Mouse (Mus musculus): ENCODE measurements at regions not wholly inside any gene's neighbourhood (a gene's known extent, or its start where the extent isn't known, plus 50 kb on each side); places are given as distances from the start of the nearest gene placed in this dataset.

DNA sequence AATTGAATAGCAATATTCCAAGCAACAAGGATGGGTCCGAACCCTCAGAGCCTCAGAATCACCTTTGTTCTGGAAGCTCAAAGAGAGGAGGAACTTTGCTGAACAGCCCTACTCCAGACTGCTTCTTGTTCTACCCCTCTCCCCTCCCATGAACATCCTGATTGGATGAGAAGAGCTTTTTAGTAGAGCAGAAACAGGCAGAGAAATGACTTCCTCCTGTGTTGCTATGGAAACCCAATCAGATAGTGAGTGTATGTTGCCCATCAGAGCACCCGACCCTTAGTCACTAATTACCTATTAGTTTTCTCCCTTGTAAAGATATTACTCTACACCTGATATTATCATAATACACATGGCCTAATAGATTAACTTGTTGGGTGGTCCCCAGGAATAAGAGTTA is 469.4 kb upstream of the Rgma start:
- TF ChIP-seq CTCF (IDR thresholded peaks at IDR 0.05; ENCODE audit: borderline replicate concordance, extremely low read depth, insufficient read depth, insufficient read length) (no peak), POLR2A (IDR thresholded peaks at IDR 0.05; ENCODE audit: borderline replicate concordance, extremely low read depth, insufficient read depth, insufficient read length, poor library complexity, severe bottlenecking) (no peak)

Data from brain, embryonic 14.5 days (tissue).